Mouse (Mus musculus) gastrocnemius, adult 8-10 months (tissue): ENCODE data around the gene Gm21822. TPM values are rescaled to one million over a fixed set of nuclear protein-coding genes. Genes with fewer than 3 reads are reported as not detected.
"Not testable (repeated sequence)": the region's sequence is repeated elsewhere in the genome, so short reads cannot be mapped to it uniquely, and the experiment has no call there.

Experiments
- DNase-seq, 2 experiments: peaks; one replicate each; pipeline ENCODE4 v3.0.0; 2022; ENCODE audit warnings: low spot score in 2 of 2
- total RNA-seq, 4 experiments: library from RNA; stranded (reverse); gene quantifications; 2 replicates each; pipeline ENCODE4 v1.2.4; 2022

The Gm21822 gene
- not detected for total RNA-seq

DNA sequence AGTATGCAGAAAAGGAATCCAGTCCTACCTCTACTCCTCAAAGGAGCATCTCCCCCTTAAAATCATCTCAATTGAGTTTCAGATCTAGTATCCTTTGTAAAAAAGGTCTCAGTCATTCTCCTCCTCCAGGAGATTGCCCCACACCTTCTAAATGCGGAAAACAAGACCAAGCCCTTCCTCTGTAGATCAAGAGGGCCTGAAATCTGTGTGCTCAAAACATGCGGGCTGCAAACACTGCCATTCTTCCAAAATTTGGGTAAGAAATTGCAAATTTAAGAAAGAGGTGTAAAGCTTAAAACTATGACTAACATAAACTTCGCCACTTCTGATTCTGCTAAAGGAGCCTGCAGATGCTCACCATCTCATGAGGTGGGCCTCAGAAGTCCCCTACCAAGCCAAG is at the start of gene Gm21822:
Gm21822 (plus strand) TSS at position 301 of the 400 bp plus-strand sequence.
- DNase-seq: not testable (repeated sequence)
